Mouse (Mus musculus): ENCODE data around the gene Nuak1. TPM values are rescaled to one million over a fixed set of nuclear protein-coding genes. Genes with fewer than 3 reads are reported as not detected.

Gene Nuak1
- polyA plus RNA-seq, 1 experiment, result 25.9 TPM

- no peak for TF ChIP-seq EP300 (IDR thresholded peaks at IDR 0.05; ENCODE audit: insufficient read depth, low read depth, low read length)
- TF ChIP-seq CTCF (IDR thresholded peaks at IDR 0.05; ENCODE audit: low read depth, low read length), result no peak
- no peak for TF ChIP-seq POLR2A (IDR thresholded peaks at IDR 0.05; ENCODE audit: insufficient read depth, low read length)
- no peaks in the 10 kb centered on the region for H3K9me3 ChIP-seq (replicated peaks; ENCODE audit: control insufficient read depth, insufficient read depth, low read length, poor library complexity, severe bottlenecking)
- H3K27me3 ChIP-seq (ENCODE audit: control insufficient read depth, insufficient read depth, low read length, poor library complexity, severe bottlenecking), result no peaks in the 10 kb centered on the region
- no peak overlapping the region for H3K9ac ChIP-seq (ENCODE audit: low read depth, poor library complexity, severe bottlenecking)
- no peaks in the 10 kb centered on the region for H3K4me1 ChIP-seq (ENCODE audit: control insufficient read depth, insufficient read depth, low read length)
- H3K36me3 ChIP-seq (ENCODE audit: control insufficient read depth, insufficient read depth, low read length, poor library complexity, severe bottlenecking), result no peaks in the 10 kb centered on the region
- no peak overlapping the region for H3K27ac ChIP-seq (ENCODE audit: insufficient read depth, low read length)
- no peak overlapping the region for H3K4me3 ChIP-seq (ENCODE audit: low read depth, low read length)
Observed at GRCm38 (mm10) chr10:84345730-84346129, 94.7 kb downstream of the Nuak1 start.

GRCm38 (mm10) chr10:84343536-84343935 is 96.9 kb downstream of the Nuak1 start:
- no peak overlapping the region for H3K4me3 ChIP-seq (ENCODE audit: low read depth, low read length)
- no peaks in the 10 kb centered on the region for H3K9me3 ChIP-seq (replicated peaks; ENCODE audit: control insufficient read depth, insufficient read depth, low read length, poor library complexity, severe bottlenecking)
- no peaks in the 10 kb centered on the region for H3K4me1 ChIP-seq (ENCODE audit: control insufficient read depth, insufficient read depth, low read length)
- no peaks in the 10 kb centered on the region for H3K27me3 ChIP-seq (ENCODE audit: control insufficient read depth, insufficient read depth, low read length, poor library complexity, severe bottlenecking)
- no peak for TF ChIP-seq CTCF (IDR thresholded peaks at IDR 0.05; ENCODE audit: low read depth, low read length)
- TF ChIP-seq EP300 (IDR thresholded peaks at IDR 0.05; ENCODE audit: insufficient read depth, low read depth, low read length), result no peak
- TF ChIP-seq POLR2A (IDR thresholded peaks at IDR 0.05; ENCODE audit: insufficient read depth, low read length), result no peak
- H3K27ac ChIP-seq (ENCODE audit: insufficient read depth, low read length), result no peak overlapping the region
- no peak overlapping the region for H3K9ac ChIP-seq (ENCODE audit: low read depth, poor library complexity, severe bottlenecking)
- no peaks in the 10 kb centered on the region for H3K36me3 ChIP-seq (ENCODE audit: control insufficient read depth, insufficient read depth, low read length, poor library complexity, severe bottlenecking)

GRCm38 (mm10) chr10:84339456-84339855 is 100.9 kb downstream of the Nuak1 start:
- no peaks in the 10 kb centered on the region for H3K4me1 ChIP-seq (ENCODE audit: control insufficient read depth, insufficient read depth, low read length)
- no peaks in the 10 kb centered on the region for H3K36me3 ChIP-seq (ENCODE audit: control insufficient read depth, insufficient read depth, low read length, poor library complexity, severe bottlenecking)
- H3K27me3 ChIP-seq (ENCODE audit: control insufficient read depth, insufficient read depth, low read length, poor library complexity, severe bottlenecking), result no peaks in the 10 kb centered on the region
- TF ChIP-seq POLR2A (IDR thresholded peaks at IDR 0.05; ENCODE audit: insufficient read depth, low read length) (no peak), EP300 (IDR thresholded peaks at IDR 0.05; ENCODE audit: insufficient read depth, low read depth, low read length) (no peak), CTCF (IDR thresholded peaks at IDR 0.05; ENCODE audit: low read depth, low read length) (no peak)
- H3K4me3 ChIP-seq (ENCODE audit: low read depth, low read length), result no peak overlapping the region
- no peak overlapping the region for H3K9ac ChIP-seq (ENCODE audit: low read depth, poor library complexity, severe bottlenecking)
- no peak overlapping the region for H3K27ac ChIP-seq (ENCODE audit: insufficient read depth, low read length)
- no peaks in the 10 kb centered on the region for H3K9me3 ChIP-seq (replicated peaks; ENCODE audit: control insufficient read depth, insufficient read depth, low read length, poor library complexity, severe bottlenecking)

GRCm38 (mm10) chr10:84338752-84339151 is 101.6 kb downstream of the Nuak1 start:
- no peak overlapping the region for H3K4me3 ChIP-seq (ENCODE audit: low read depth, low read length)
- no peaks in the 10 kb centered on the region for H3K36me3 ChIP-seq (ENCODE audit: control insufficient read depth, insufficient read depth, low read length, poor library complexity, severe bottlenecking)
- no peaks in the 10 kb centered on the region for H3K27me3 ChIP-seq (ENCODE audit: control insufficient read depth, insufficient read depth, low read length, poor library complexity, severe bottlenecking)
- H3K9me3 ChIP-seq (replicated peaks; ENCODE audit: control insufficient read depth, insufficient read depth, low read length, poor library complexity, severe bottlenecking), result no peaks in the 10 kb centered on the region
- no peak overlapping the region for H3K9ac ChIP-seq (ENCODE audit: low read depth, poor library complexity, severe bottlenecking)
- H3K4me1 ChIP-seq (ENCODE audit: control insufficient read depth, insufficient read depth, low read length), result no peaks in the 10 kb centered on the region
- TF ChIP-seq CTCF (IDR thresholded peaks at IDR 0.05; ENCODE audit: low read depth, low read length), result no peak
- H3K27ac ChIP-seq (ENCODE audit: insufficient read depth, low read length), result no peak overlapping the region

GRCm38 (mm10) chr10:84335441-84335840 is 105.0 kb downstream of the Nuak1 start:
- Histone ChIP-seq H3K27me3 (ENCODE audit: control insufficient read depth, insufficient read depth, low read length, poor library complexity, severe bottlenecking) (no peaks in the 10 kb centered on the region), H3K27ac (ENCODE audit: insufficient read depth, low read length) (no peak overlapping the region), H3K9me3 (replicated peaks; ENCODE audit: control insufficient read depth, insufficient read depth, low read length, poor library complexity, severe bottlenecking) (no peaks in the 10 kb centered on the region), H3K4me1 (ENCODE audit: control insufficient read depth, insufficient read depth, low read length) (no peaks in the 10 kb centered on the region), H3K4me3 (ENCODE audit: low read depth, low read length) (no peak overlapping the region), H3K36me3 (ENCODE audit: control insufficient read depth, insufficient read depth, low read length, poor library complexity, severe bottlenecking) (no peaks in the 10 kb centered on the region), H3K9ac (ENCODE audit: low read depth, poor library complexity, severe bottlenecking) (no peak overlapping the region)
- TF ChIP-seq CTCF (IDR thresholded peaks at IDR 0.05; ENCODE audit: low read depth, low read length) (no peak), POLR2A (IDR thresholded peaks at IDR 0.05; ENCODE audit: insufficient read depth, low read length) (no peak), EP300 (IDR thresholded peaks at IDR 0.05; ENCODE audit: insufficient read depth, low read depth, low read length) (no peak)

- H3K4me1 ChIP-seq (ENCODE audit: control insufficient read depth, insufficient read depth, low read length), result no peaks in the 10 kb centered on the region
- H3K4me3 ChIP-seq (ENCODE audit: low read depth, low read length), result no peak overlapping the region
- H3K9me3 ChIP-seq (replicated peaks; ENCODE audit: control insufficient read depth, insufficient read depth, low read length, poor library complexity, severe bottlenecking), result no peaks in the 10 kb centered on the region
- TF ChIP-seq POLR2A (IDR thresholded peaks at IDR 0.05; ENCODE audit: insufficient read depth, low read length) (no peak), EP300 (IDR thresholded peaks at IDR 0.05; ENCODE audit: insufficient read depth, low read depth, low read length) (no peak), CTCF (IDR thresholded peaks at IDR 0.05; ENCODE audit: low read depth, low read length) (no peak)
- no peak overlapping the region for H3K9ac ChIP-seq (ENCODE audit: low read depth, poor library complexity, severe bottlenecking)
- no peaks in the 10 kb centered on the region for H3K27me3 ChIP-seq (ENCODE audit: control insufficient read depth, insufficient read depth, low read length, poor library complexity, severe bottlenecking)
- no peaks in the 10 kb centered on the region for H3K36me3 ChIP-seq (ENCODE audit: control insufficient read depth, insufficient read depth, low read length, poor library complexity, severe bottlenecking)
- H3K27ac ChIP-seq (ENCODE audit: insufficient read depth, low read length), result no peak overlapping the region
Observed at GRCm38 (mm10) chr10:84329822-84330221, 110.6 kb downstream of the Nuak1 start.

Measured in ES-Bruce4 (cell line).